Mouse (Mus musculus) gastrocnemius, adult 2 months (tissue): ENCODE data around the gene Lman2l. TPM values are rescaled to one million over a fixed set of nuclear protein-coding genes. Genes with fewer than 3 reads are reported as not detected.

ENCODE experiments used
- DNase-seq: peaks from one replicate; pipeline ENCODE4 v3.0.0; 2022
- H3K27ac ChIP-seq: fragments of 200-600 bp; 2 replicates; pipeline ENCODE4 v1.8.1; 2022; ENCODE audit warnings: mild to moderate bottlenecking
- H3K4me3 ChIP-seq: fragments of 200-600 bp; 2 replicates; pipeline ENCODE4 v1.8.1; 2022; ENCODE audit warnings: mild to moderate bottlenecking, moderate library complexity
- CTCF ChIP-seq: fragments of 200-600 bp; IDR thresholded peaks from 2 replicates; pipeline ENCODE4 v1.8.1; 2022; ENCODE audit warnings: antibody characterized with exemption, mild to moderate bottlenecking, moderate library complexity
- intact Hi-C: fragments of 180-260 bp; cut with DNase I; formaldehyde crosslinking; loops from one replicate; pipeline ENCODE4 v1.15.1; 2025
- long read RNA-seq, 2 experiments: library from polyadenylated mRNA; stranded (forward); transcript quantifications; one replicate each; pipeline ENCODE4 v2.0.0; 2021
- total RNA-seq, 2 experiments: library from RNA; stranded (reverse); gene quantifications; 2 replicates each; pipeline ENCODE4 v1.2.3; 2021

Gene Lman2l
- 10 to 100 TPM; 16.4 to 26.7 TPM for total RNA-seq
- long read RNA-seq, experiment 1, transcript Lman2l-204 (8 exons, 3,378 nt) = major isoform, 33 of 63 reads
- long read RNA-seq, experiment 1, transcript Lman2l-202 (9 exons, 2,290 nt) = minor isoform, 18 of 63 reads
- long read RNA-seq, experiment 1, partial matches to known transcripts = 1 of 63 reads
- long read RNA-seq, experiment 1, other reads (novel, unspliced or antisense) = 11 of 63 reads
- long read RNA-seq, experiment 2, transcript Lman2l-204 (8 exons, 3,378 nt) = minor isoform, 20 of 51 reads
- long read RNA-seq, experiment 2, transcript Lman2l-202 (9 exons, 2,290 nt) = major isoform, 22 of 51 reads
- long read RNA-seq, experiment 2, partial matches to known transcripts = 0 of 51 reads
- long read RNA-seq, experiment 2, other reads (novel, unspliced or antisense) = 9 of 51 reads

DNA sequence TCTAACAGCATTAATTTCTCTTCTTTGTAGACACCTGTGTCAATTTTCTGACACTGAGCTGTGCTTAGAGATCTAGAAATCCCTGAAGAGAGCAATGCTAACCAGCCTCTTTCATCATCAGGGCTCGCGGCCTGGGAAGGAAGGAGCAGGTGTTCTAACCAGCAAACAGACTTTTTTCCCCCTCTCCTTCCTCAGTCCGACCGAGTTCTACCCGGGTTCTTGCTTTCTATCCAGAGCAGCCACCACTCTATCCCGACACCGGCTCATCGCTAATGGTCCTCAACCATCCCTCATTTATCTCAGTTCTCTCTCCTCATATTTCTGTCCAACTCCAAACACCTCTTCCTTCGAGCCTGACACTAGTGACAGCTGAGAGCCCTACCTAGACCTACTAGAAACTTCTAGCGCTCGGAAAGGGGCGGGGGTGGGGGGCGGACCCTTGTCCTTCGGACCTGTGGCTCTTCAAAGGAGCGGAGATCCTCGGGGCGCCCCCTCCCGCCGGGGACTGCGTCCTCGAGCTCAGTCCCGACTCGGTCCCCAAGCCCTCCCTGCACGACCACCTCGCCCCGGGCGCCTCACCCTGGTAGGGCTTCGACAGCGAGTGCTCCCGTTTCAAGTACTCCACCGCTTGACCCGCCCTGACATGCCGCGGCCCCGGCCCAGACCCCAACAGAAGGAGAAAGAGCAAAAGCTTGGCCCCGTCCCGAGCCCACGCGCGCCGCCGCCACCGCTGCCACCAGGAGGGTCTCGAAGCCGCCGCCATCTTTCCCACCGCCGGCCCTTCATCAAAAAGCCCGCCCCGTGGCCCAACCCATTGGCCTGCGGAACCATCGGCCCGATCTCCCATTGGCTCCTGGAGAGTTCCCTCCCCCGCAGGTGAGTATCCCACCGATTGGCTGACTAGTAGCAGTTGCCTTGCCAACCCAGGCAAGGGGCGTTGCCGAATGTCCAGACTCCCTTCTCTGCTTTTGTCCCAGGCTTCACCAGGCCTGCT is at the start of gene Lman2l:
Lman2l (minus strand) TSS at position 801 of the 994 bp plus-strand sequence.
- intact Hi-C loops = loop anchor here (2.0 kb wide), 1 partner anchor 52 kb away; no protein-coding TSS in a partner anchor
- DNase-seq = peak; percentile 98
- peak within 1 kb of the TSS; percentile 84 for H3K27ac ChIP-seq
- peak; percentile 18; the same call in 1 of the 2 replicates for TF ChIP-seq CTCF
- peak within 1 kb of the TSS; percentile 74 for H3K4me3 ChIP-seq

DNA sequence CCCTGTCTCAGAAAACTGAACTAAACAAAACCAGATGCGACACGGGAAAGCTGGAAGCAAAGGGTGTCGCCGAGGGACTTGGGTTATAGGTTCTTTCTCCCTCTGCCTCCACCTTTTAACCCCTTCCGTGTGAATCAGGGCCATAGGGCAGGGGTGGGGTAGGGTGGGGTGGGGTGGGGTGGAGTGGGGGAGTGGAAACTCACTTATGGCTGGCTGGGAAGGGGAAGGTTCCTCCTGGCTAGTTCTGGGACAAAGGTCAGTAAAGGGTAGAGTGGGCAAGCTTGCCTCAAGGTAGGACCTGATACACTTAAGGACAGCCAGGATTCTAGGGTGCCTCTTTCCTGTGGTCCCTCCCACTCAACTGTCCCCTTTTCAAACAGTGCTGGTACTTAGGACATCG is 48.2 kb upstream of the Lman2l start:
- DNase-seq = no peak
- intact Hi-C loops = loop anchor here (2.0 kb wide), 1 partner anchor 20 kb away; no protein-coding TSS in a partner anchor
- Histone ChIP-seq H3K4me3 (no peak overlapping the region), H3K27ac (peak overlapping the region; percentile 91)
- TF ChIP-seq CTCF = no peak

DNA sequence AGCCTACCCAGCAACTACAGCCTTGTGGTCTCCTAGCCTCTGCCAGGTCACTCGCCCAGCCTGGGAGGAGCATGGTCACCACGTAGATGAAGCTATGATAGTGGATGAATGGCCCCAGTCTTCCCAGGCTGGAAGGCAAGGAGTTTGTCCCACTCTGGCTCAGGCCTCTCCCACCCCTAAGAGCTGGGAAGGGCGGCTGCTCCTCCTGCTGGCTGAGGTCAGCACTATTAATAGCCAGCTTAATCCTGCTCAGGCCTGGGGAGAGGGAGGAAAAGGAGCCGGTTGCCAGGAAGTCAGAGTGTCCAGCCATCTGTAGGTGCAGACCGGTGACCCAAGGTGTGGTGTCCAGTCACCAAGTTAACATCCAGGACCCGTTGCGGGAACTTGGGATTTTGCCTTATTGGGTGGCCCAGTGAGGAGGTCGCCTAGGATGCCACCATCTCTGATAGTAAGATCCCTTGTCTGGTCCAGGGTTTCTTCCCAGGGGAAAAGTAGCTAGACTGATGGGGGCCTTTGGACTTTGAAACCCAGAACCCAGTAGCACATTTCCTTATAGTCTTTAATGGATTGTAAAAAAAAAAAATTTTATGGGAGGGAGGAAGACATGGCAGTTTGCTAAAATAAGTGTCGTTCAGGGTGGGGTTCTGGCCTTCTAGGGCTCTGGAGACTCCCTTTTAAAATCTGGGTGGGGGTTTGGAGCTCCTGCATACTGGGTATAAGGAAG is 47.5 kb upstream of the Lman2l start:
- intact Hi-C loops = loop anchor here (2.0 kb wide), 1 partner anchor 20 kb away; no protein-coding TSS in a partner anchor
- peak overlapping the region; percentile 91 for H3K27ac ChIP-seq
- peak; percentile 54 for TF ChIP-seq CTCF
- H3K4me3 ChIP-seq = peak overlapping the region; percentile 47
- DNase-seq = peak; percentile 85

DNA sequence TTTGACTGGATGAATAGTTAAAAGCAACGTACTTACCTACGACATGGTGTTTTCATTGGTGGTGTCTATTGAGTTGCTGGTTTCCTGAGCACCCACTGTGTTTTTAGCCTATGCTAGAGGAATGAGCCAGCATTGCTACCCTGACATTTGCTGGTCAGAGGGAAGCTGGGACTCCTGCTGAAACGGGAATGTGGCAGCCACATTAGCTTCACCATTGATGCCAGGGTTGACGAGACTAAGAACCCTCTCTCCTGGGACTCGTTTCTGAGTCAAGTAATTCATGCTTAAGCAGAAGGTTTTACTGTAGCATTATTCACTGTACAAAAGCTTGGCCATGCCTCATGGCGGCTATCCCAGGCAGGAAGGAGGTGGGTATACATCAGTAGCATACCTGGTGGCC is 44.6 kb upstream of the Lman2l start:
- intact Hi-C loops = no loop called here
- TF ChIP-seq CTCF = no peak
- Histone ChIP-seq H3K27ac (no peak overlapping the region), H3K4me3 (no peak overlapping the region)
- DNase-seq = no peak

DNA sequence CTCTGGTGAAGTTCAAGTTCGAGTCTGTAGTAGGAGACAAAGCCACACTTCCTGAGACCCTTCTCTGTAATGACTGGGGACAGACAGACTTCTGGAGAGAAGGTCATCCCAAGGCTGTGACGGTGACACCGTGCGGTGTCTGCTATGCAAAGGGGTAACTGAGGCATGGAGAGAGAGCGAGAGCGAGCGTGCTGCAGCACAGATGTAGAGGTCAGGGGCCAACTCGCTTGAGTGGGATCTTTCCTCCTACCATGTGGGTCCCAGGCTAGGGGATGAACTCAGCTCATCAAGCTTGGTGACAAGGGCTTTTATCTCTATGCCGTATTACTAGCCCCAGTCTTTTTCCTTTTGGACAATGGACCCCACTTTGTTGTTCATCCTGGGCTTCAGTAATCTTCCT is 42.0 kb upstream of the Lman2l start:
- H3K4me3 ChIP-seq = no peak overlapping the region
- no peak for TF ChIP-seq CTCF
- intact Hi-C loops = no loop called here
- DNase-seq = no peak
- no peak overlapping the region for H3K27ac ChIP-seq

DNA sequence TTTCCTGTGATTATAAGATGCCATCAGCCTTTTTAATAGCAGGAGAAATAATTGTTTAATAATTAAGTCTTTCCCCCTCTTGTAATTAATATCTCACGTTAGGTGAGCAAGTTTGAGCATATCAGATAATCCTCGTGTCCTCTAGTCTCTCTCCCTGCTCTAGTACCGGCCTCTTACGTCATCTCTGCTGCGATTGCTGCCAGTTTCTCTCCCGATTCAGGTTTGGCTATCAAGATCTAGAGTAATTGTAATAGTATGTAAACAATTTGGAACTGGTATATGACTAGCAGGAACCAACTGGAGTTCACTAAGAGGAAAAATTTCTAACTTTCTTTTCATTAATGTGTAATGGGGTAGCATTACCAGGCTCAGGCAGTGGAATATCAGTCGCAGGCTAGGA is 40.0 kb upstream of the Lman2l start:
- DNase-seq = no peak
- H3K27ac ChIP-seq = no peak overlapping the region
- TF ChIP-seq CTCF = no peak
- intact Hi-C loops = no loop called here
- H3K4me3 ChIP-seq = no peak overlapping the region

DNA sequence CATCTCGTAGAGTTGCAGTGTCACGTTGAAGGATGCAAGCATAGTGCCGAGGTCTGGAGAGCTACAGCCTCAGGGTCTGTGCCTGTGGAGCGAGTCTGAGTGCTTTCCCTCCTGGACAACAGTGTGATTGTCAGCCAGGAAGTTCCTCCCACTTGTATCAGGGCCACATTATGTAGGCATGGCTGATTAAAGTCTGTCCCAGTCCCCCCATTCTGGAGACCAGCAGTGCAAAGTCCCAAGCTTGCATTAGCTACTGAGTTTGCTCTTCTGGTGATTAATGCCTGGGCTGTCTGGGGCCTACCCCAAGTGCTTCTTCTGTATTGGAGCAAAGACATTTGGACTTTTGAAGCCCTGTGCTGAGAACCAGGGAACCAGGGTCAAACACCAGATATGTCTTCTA is 38.8 kb upstream of the Lman2l start:
- no peak for TF ChIP-seq CTCF
- H3K4me3 ChIP-seq = no peak overlapping the region
- no peak for DNase-seq

DNA sequence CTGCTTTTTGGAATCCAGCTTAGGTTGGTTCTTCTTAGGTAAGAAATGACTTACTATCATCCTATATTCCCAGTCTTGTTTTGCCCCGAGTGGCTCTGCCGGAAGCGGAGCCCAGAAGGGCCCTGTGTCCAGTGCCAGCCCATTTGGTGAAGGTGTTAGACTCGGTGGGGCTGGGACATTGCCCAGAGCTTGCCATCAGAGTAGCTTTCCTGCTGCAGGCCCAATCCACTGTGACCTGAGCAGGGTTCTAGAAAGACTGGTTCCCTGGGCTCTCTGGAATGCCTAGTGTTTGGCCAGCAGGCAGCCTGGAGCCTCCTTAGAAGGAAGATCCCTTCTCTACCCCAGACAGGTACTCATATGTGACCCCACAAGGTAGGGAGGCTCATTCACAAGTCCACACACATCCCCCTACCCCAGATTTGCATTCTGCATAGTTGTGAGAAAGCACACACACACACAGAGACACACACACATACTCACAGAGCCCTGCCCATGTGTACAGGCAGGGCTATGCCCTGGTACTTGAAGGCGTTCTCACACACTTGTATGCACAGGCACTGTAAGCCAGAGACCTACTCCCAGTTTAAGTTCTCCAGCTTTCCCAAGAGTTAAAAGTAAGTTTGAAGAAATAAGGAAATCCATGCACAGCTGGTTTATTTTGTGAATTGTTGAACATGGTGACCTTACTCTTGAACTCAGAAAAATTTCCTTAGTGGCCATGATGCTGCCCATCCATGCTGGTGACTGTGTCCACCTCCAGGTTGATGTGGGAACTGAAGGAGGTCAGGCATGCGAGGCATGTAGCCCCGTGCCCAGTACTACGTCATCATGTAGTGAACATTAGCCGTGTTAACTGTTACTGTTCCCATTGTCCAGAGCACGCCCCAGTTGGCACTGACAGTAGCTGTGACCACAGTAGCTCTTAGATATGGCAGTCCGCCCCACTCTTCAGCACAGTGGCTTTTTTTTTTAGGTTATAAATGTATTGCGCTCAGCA is 35.1 kb upstream of the Lman2l start:
- DNase-seq = no peak
- 0 out of 2 replicates have a peak overlapping the region, but pooled peaks have one; percentile 24 for H3K27ac ChIP-seq
- no peak for TF ChIP-seq CTCF
- intact Hi-C loops = no loop called here
- no peak overlapping the region for H3K4me3 ChIP-seq

More for the DNA sequence above, 38.8 kb upstream of the Lman2l start:
- H3K27ac ChIP-seq = no peak overlapping the region
- intact Hi-C loops = no loop called here

DNA sequence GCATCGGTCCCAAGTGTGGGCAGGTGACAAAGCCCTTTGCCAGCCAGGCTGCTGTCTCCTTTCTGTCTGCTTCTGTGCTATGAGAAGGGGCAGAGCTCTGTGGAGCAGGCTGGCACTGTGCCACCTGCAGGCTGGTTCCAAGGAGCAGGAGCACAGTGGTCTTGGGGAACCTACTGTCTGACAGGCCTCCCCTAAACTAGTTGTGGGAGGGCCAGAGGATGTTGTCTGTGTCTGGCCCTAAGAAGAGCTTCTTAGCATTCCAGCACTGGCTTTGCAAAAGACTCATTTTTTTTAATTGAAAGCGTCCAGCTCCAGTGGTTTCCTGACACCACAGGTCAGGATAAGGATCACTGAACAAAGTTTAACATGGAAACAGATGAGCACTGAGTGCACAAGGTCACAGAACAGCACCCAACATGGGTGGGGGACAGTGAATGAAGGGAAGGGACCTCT is 33.3 kb upstream of the Lman2l start:
- TF ChIP-seq CTCF = no peak
- H3K4me3 ChIP-seq = no peak overlapping the region
- DNase-seq = no peak
- intact Hi-C loops = no loop called here
- H3K27ac ChIP-seq = no peak overlapping the region

DNA sequence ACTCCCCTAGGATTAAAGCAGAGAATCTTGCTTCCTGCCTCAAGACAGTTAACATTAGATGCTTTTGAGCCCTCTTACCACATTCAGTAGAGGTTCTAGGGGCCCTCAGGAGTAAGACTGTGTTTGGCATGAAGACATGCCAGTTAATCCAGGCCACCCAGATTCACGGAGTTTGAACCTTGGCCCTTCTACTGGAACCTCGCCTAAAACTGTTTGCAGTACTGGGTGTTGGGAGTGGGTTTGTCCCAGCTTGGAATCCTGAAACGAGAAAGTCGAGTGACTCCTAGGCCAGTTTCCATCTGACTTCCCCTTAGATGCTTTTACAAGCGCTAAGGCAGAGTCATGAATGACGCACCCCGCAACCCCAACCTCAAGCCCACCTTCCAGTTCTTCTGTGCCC is 31.4 kb upstream of the Lman2l start:
- DNase-seq = no peak
- Histone ChIP-seq H3K4me3 (no peak overlapping the region), H3K27ac (no peak overlapping the region)
- intact Hi-C loops = no loop called here
- TF ChIP-seq CTCF = no peak
